Mouse (Mus musculus): ENCODE results near the gene Orm3. TPM values are rescaled to one million over a fixed set of nuclear protein-coding genes. Genes with fewer than 3 reads are reported as not detected.

The Orm3 gene
- polyA plus RNA-seq, 1 experiment from 2014 or later = not detected

GRCm38 (mm10) chr4:63374331-63374730 is 18.4 kb downstream of the Orm3 start:
- Histone ChIP-seq H3K27ac (replicated peaks) (no peak overlapping the region), H3K4me2 (replicated peaks) (no peak overlapping the region), H3K36me3 (peaks cover 85% of the 10 kb centered on the region), H3K4me1 (no peaks in the 10 kb centered on the region), H3K9me3 (no peaks in the 10 kb centered on the region), H3K27me3 (no peaks in the 10 kb centered on the region), H3K4me3 (no peak overlapping the region), H3K9ac (replicated peaks) (no peak overlapping the region)
- 90% methylated on average over 12 of the region's 12 CpGs for WGBS
- ATAC-seq (ENCODE audit: low FRiP score, low read depth) = no peak

- Histone ChIP-seq H3K4me2 (replicated peaks) (no peak overlapping the region), H3K27ac (replicated peaks) (no peak overlapping the region), H3K36me3 (peaks cover 86% of the 10 kb centered on the region), H3K9ac (replicated peaks) (no peak overlapping the region), H3K9me3 (no peaks in the 10 kb centered on the region), H3K27me3 (no peaks in the 10 kb centered on the region), H3K4me3 (no peak overlapping the region), H3K4me1 (no peaks in the 10 kb centered on the region)
- 73% methylated on average over 1 of the region's 1 CpGs for WGBS
- ATAC-seq (ENCODE audit: low FRiP score, low read depth) = no peak
Observed at GRCm38 (mm10) chr4:63375367-63375766, 19.4 kb downstream of the Orm3 start.

DNA sequence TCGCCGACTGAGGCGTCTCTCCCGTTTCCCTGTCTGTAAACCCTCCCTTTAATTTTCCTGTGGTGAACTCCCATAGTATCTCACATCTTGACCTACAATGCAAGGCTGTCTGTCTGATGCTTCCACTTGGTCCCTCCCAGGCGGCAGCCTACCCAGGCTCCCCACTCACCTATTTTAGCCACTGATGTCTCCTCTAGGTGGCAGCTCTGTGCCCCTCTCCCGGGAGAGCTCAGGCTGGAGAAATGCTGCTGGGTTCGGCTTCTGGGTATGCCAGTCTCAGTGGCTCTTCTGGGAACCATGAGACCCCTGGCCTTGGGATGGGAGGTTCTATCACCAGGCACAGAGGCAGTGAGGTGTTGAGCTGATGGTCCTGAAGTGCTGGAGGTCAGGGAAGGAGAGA is 21.5 kb downstream of the Orm3 start:
- no peak overlapping the region for H3K9ac ChIP-seq (replicated peaks)
- H3K36me3 ChIP-seq = peaks cover 98% of the 10 kb centered on the region

DNA sequence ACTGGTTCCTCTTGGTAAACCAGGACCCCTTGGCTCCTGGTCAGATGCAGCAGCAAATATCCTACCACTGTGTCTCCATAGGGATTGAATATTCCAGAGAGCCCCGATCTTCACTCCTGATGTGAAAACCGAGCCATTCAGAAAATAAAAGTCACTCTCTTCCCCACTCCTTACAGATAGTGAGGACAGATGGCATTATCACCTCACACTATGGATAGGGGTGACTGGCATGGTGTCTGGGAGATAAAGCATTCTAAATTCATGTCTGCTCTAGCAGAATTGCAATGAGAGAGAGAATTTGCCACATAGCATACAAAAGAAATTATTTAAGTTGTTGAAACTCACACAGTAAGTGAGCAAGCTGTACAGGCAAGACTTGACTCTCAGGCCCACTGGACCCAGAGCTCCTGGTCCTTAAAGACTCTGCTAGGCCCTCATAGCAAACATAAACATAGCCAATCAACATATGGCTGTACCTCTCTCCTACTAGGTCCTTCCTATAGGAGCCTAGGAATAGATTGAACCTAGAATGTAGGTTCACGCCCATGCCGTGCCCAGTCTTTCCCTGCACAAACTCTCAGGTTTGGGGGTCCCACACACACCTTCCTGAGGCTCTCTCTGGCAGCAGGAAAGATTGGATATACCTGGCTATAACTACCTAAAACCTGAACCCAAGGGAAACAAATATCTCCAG is 26.9 kb downstream of the Orm3 start:
- no peak overlapping the region for H3K27ac ChIP-seq (replicated peaks)
- no peak for ATAC-seq (ENCODE audit: low FRiP score, low read depth)
- WGBS = 87% methylated on average over 4 of the region's 4 CpGs
- H3K36me3 ChIP-seq = peaks cover 71% of the 10 kb centered on the region
- no peak overlapping the region for H3K9ac ChIP-seq (replicated peaks)
- peaks cover 8% of the 10 kb centered on the region for H3K4me1 ChIP-seq
- no peaks in the 10 kb centered on the region for H3K27me3 ChIP-seq
- H3K9me3 ChIP-seq = no peaks in the 10 kb centered on the region
- no peak overlapping the region for H3K4me2 ChIP-seq (replicated peaks)
- H3K4me3 ChIP-seq = no peak overlapping the region

More for the DNA sequence above, 21.5 kb downstream of the Orm3 start:
- no peak for ATAC-seq (ENCODE audit: low FRiP score, low read depth)
- Histone ChIP-seq H3K4me1 (no peaks in the 10 kb centered on the region), H3K27me3 (no peaks in the 10 kb centered on the region), H3K4me3 (no peak overlapping the region), H3K4me2 (replicated peaks) (no peak overlapping the region), H3K27ac (replicated peaks) (no peak overlapping the region), H3K9me3 (no peaks in the 10 kb centered on the region)
- WGBS = 72% methylated on average over 7 of the region's 7 CpGs

DNA sequence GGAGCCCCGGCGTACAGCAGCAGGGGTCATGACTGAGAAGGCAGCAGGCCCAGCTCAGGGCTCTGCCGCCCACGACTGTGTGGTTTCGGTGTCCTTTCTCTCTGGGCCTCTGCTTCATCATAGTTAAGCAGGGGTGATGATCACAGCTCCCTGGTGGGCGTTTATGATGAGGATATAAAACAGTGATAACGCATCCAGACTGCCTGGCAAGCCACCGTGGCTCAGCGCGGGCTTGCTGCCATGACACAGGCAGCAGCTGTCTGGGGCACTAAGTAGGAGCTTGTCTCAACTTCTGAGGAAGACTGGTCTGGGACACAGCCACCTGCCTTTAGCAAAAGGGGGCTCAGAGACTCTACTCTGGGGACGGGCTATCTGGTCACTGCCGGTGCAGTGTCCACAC is 27.5 kb downstream of the Orm3 start:
- H3K4me3 ChIP-seq = no peak overlapping the region
- peaks cover 15% of the 10 kb centered on the region for H3K4me1 ChIP-seq
- ATAC-seq (ENCODE audit: low FRiP score, low read depth) = no peak
- no peak overlapping the region for H3K9ac ChIP-seq (replicated peaks)
- H3K27ac ChIP-seq (replicated peaks) = no peak overlapping the region
- H3K36me3 ChIP-seq = peaks cover 66% of the 10 kb centered on the region
- no peaks in the 10 kb centered on the region for H3K27me3 ChIP-seq
- 91% methylated on average over 12 of the region's 12 CpGs for WGBS
- H3K9me3 ChIP-seq = no peaks in the 10 kb centered on the region
- H3K4me2 ChIP-seq (replicated peaks) = no peak overlapping the region

- peaks cover 58% of the 10 kb centered on the region for H3K36me3 ChIP-seq
- no peak for ATAC-seq (ENCODE audit: low FRiP score, low read depth)
- no peak overlapping the region for H3K9ac ChIP-seq (replicated peaks)
- no peak overlapping the region for H3K4me2 ChIP-seq (replicated peaks)
- no peak overlapping the region for H3K4me3 ChIP-seq
- H3K9me3 ChIP-seq = no peaks in the 10 kb centered on the region
- WGBS = 93% methylated on average over 4 of the region's 4 CpGs
- peaks cover 22% of the 10 kb centered on the region for H3K4me1 ChIP-seq
- H3K27ac ChIP-seq (replicated peaks) = no peak overlapping the region
- no peaks in the 10 kb centered on the region for H3K27me3 ChIP-seq
Observed at GRCm38 (mm10) chr4:63384262-63384661, 28.3 kb downstream of the Orm3 start.

GRCm38 (mm10) chr4:63385253-63385652 is 29.3 kb downstream of the Orm3 start:
- WGBS = 89% methylated on average over 3 of the region's 3 CpGs
- Histone ChIP-seq H3K4me1 (peaks cover 32% of the 10 kb centered on the region), H3K4me2 (replicated peaks) (no peak overlapping the region), H3K27me3 (no peaks in the 10 kb centered on the region), H3K36me3 (peaks cover 48% of the 10 kb centered on the region), H3K4me3 (no peak overlapping the region), H3K9ac (replicated peaks) (no peak overlapping the region), H3K9me3 (no peaks in the 10 kb centered on the region), H3K27ac (replicated peaks) (no peak overlapping the region)
- ATAC-seq (ENCODE audit: low FRiP score, low read depth) = no peak

GRCm38 (mm10) chr4:63385784-63386183 is 29.8 kb downstream of the Orm3 start:
- Histone ChIP-seq H3K27ac (replicated peaks) (no peak overlapping the region), H3K36me3 (peaks cover 44% of the 10 kb centered on the region)
- WGBS = 91% methylated on average over 11 of the region's 11 CpGs

DNA sequence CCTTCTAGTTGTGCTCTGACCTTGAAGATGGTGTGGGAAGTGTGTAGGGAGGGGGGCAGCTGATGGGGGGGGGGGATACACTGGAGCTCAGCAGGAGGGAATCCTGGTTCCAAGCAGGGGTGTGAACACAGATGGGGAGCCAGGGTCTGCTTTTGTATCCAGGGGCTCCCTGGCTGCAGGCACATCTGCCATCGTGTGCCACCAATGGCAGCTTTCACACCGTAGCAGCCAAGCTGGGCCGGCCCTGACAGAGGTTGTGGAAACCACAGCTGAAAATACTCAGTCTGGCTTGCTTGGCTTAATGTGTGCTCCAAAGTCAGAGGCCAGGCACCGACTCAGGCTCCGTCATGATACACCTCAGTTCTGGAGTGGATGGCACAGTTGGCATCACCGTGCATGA is 32.1 kb downstream of the Orm3 start:
- H3K4me1 ChIP-seq = peaks cover 44% of the 10 kb centered on the region

More at GRCm38 (mm10) chr4:63385784-63386183, 29.8 kb downstream of the Orm3 start:
- no peak overlapping the region for H3K4me2 ChIP-seq (replicated peaks)
- peaks cover 38% of the 10 kb centered on the region for H3K4me1 ChIP-seq
- no peak overlapping the region for H3K9ac ChIP-seq (replicated peaks)
- no peaks in the 10 kb centered on the region for H3K9me3 ChIP-seq
- no peak overlapping the region for H3K4me3 ChIP-seq
- no peak for ATAC-seq (ENCODE audit: low FRiP score, low read depth)
- H3K27me3 ChIP-seq = no peaks in the 10 kb centered on the region

DNA sequence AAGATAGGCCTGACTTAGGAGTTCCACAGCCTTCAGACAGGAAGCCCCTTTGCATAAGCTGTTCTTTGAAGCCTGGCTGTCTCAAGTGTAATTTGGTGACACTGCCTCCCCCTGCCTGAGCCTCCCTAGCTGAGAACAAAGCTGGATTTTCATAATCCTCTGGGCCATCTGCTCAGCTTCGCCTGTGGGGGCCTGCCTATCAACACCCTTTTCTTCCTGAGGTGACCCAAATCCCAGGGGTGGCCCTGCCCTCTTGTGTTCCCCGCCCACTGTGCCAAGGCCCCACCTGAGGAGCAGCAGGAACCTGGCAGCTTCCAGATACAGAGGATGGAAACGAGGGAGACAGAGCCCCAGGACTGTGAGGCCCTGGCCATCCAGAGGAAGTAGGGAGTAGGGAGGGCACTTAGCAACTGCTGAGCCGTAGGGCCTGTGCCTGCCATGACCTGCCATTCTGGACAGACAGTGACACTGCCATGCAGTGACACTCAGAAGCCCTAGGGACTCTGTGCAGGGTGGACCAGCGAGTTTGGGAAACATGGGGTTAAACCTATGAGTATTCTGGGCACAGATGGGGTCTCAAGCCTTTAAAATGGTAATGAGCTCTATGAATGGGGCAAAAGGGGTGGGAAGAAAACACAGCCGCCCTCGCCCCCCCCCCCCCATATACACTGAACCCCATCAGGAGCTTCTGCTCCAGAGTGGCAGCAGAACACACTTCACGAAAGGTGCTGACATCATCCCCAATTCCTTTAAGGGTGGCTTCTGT is 33.3 kb downstream of the Orm3 start:
- peaks cover 44% of the 10 kb centered on the region for H3K4me1 ChIP-seq
- peak overlapping the region; percentile 32 for H3K4me2 ChIP-seq (replicated peaks)
- peak; percentile 86 for ATAC-seq (ENCODE audit: low FRiP score, low read depth)
- peak overlapping the region; percentile 16; the same call in 1 of the 2 replicates for H3K9ac ChIP-seq (replicated peaks)
- peaks cover 35% of the 10 kb centered on the region for H3K36me3 ChIP-seq
- H3K9me3 ChIP-seq = no peaks in the 10 kb centered on the region
- H3K27me3 ChIP-seq = no peaks in the 10 kb centered on the region
- WGBS = 14% methylated on average over 8 of the region's 8 CpGs
- H3K27ac ChIP-seq (replicated peaks) = peak overlapping the region; percentile 93
- no peak overlapping the region for H3K4me3 ChIP-seq

More for the DNA sequence above, 32.1 kb downstream of the Orm3 start:
- Histone ChIP-seq H3K27ac (replicated peaks) (peak overlapping the region; percentile 93), H3K9me3 (no peaks in the 10 kb centered on the region), H3K4me3 (no peak overlapping the region), H3K36me3 (peaks cover 35% of the 10 kb centered on the region), H3K4me2 (replicated peaks) (no peak overlapping the region), H3K27me3 (no peaks in the 10 kb centered on the region), H3K9ac (replicated peaks) (no peak overlapping the region)
- WGBS = 69% methylated on average over 6 of the region's 6 CpGs
- no peak for ATAC-seq (ENCODE audit: low FRiP score, low read depth)

DNA sequence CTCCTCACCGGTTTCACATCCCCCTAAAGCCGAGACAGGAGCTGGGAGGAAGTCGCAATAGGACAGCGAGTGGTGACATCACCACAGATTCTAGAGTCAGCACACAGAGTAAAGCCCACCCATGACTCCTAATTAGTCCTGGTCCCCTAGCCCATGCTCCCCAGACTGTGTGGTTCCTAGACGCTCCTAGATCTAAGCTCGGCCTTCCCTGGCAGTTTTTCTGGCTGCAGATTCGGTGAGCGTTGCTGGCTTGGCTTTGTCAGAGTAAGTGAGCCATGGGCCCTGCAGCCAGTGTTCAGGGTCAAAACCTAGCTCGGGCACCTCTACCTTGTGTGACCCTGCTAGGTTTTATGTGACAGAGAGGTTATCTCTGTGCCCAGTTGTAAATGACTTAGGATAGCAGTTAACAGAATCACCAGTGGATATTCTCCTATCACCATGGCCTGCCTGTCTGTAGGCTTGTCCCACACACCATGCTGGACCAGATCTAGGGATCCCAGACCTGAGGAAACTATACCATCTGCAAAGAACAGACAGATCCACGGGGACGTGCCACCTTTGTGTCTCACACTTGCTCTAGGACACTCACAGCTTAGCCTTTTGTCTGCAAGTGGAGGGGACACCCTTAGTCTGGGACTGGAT is 34.0 kb downstream of the Orm3 start:
- no peaks in the 10 kb centered on the region for H3K27me3 ChIP-seq
- no peaks in the 10 kb centered on the region for H3K9me3 ChIP-seq
- H3K4me1 ChIP-seq = peaks cover 44% of the 10 kb centered on the region
- peak overlapping the region; percentile 93 for H3K27ac ChIP-seq (replicated peaks)
- ATAC-seq (ENCODE audit: low FRiP score, low read depth) = peak; percentile 74
- peaks cover 42% of the 10 kb centered on the region for H3K36me3 ChIP-seq
- H3K4me3 ChIP-seq = no peak overlapping the region
- peak overlapping the region; percentile 32 for H3K4me2 ChIP-seq (replicated peaks)
- H3K9ac ChIP-seq (replicated peaks) = no peak overlapping the region
- 30% methylated on average over 11 of the region's 11 CpGs for WGBS

- no peaks in the 10 kb centered on the region for H3K27me3 ChIP-seq
- no peaks in the 10 kb centered on the region for H3K9me3 ChIP-seq
- no peak overlapping the region for H3K9ac ChIP-seq (replicated peaks)
- H3K27ac ChIP-seq (replicated peaks) = 0 out of 2 replicates have a peak overlapping the region, but pooled peaks have one; percentile 93
- H3K4me1 ChIP-seq = peaks cover 42% of the 10 kb centered on the region
- 89% methylated on average over 6 of the region's 6 CpGs for WGBS
- no peak for ATAC-seq (ENCODE audit: low FRiP score, low read depth)
- no peak overlapping the region for H3K4me2 ChIP-seq (replicated peaks)
- peaks cover 39% of the 10 kb centered on the region for H3K36me3 ChIP-seq
- no peak overlapping the region for H3K4me3 ChIP-seq
Observed at GRCm38 (mm10) chr4:63391322-63391721, 35.4 kb downstream of the Orm3 start.

All from midbrain, embryonic 12.5 days (tissue).